Mouse (Mus musculus) heart, postnatal 10 days (tissue): ENCODE measurements at regions not wholly inside any gene's neighbourhood (a gene's known extent, or its start where the extent isn't known, plus 50 kb on each side); places are given as distances from the start of the nearest gene placed in this dataset.

Experiments
- DNase-seq, 2 experiments: peaks; one replicate each; pipeline ENCODE4 v3.0.0; 2021
- intact Hi-C: fragments of 180-260 bp; cut with DNase I; formaldehyde crosslinking; loops from one replicate; pipeline ENCODE4 v1.15.1; 2025

GRCm38 (mm10) chr4:70844742-70845141, 309.9 kb upstream of the Megf9 start:
- intact Hi-C loops: no loop called here
- DNase-seq: no peak

DNA sequence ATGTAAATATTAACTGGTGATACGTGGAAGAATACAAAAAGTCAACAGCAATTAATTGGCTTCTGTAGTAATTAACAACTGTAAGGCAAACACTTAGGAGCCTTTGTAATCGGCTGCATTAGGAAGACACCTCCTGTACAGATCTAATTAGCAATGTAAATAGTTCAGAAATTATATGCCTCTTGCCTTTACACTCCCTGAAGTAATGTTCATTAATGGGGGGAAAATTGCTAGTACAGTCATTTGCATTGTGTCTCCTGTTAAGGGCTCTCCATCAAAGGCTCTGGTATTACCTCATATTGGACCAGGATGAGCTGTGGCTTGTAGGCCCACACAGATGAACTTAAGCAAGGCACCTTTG, 276.1 kb upstream of the Megf9 start:
- DNase-seq: no peak
- intact Hi-C loops: no loop called here

DNA sequence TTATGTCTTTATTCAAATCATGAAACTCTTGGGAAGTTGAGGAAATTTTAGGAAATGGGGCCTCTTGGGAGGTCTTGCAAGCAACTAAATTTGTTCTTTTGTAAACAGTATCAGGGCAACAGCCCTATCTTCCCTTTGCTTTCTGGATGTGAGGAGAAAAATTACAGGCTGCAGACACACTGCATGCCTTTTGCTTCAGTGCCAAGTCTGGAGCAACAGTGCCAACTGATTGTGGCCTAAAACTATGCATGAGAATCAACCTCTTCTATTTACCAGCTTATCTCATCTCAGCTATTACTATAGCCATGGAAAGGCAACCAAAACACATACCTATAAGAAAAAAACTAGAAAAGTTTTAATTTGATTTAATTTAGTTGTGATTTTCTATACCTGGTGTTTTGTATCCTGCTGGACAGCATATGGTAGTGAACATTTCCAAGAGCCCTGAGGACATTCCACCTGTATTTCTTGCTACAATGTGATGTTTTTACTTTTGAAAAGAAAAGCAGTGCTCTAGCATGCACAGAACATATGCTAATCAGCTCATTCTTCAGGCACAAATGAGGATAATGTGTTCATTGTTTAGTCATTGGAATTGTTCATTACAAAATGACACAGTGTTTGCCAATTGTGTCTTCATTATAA, 275.6 kb upstream of the Megf9 start:
- intact Hi-C loops: no loop called here

GRCm38 (mm10) chr4:70804925-70805342, 270.1 kb upstream of the Megf9 start:
- intact Hi-C loops: no loop called here
- DNase-seq: no peak

More for the DNA sequence above, 275.6 kb upstream of the Megf9 start:
- no peak for DNase-seq

- no peak for DNase-seq
- intact Hi-C loops: no loop called here
Observed at GRCm38 (mm10) chr4:70798483-70798882, 263.7 kb upstream of the Megf9 start.

DNA sequence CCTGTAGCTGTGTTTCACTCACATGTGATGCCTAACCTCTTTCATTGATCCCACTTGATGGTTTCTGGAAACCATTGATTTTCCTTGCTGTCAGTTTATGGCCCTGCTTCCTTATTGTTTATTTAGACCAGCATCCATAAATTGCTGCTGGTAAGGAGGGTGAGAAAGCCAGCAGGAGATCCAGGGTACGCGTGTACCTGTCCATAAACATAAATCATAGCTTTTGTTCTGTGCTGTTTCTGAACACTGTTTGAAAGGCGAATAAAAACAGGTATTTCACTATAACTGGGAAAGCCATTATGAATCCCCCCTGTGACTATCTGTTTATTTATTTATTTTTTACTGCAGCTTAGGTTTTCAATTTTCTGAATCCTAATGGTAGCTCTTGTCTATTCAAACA, 263.1 kb upstream of the Megf9 start:
- no peak for DNase-seq
- intact Hi-C loops: no loop called here

DNA sequence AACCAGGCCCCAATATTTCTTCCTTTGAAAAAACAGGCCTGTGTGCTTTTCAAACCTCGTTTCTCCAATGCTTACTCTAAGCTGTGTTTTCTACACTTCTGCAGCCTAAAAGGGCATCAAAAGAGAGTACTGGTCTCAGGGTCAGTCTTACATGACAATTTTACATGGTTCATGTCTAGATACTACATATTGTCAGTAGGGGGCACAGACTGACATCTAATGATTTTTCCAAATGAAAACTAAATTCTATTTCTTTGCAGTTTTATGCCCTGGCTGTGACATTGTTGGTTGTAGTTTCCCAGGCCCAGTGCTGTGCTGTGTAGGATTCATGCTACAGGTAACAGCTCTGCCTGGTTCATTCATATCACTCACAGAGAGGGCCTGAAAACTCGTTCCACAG, 248.7 kb upstream of the Megf9 start:
- intact Hi-C loops: no loop called here
- DNase-seq: no peak

DNA sequence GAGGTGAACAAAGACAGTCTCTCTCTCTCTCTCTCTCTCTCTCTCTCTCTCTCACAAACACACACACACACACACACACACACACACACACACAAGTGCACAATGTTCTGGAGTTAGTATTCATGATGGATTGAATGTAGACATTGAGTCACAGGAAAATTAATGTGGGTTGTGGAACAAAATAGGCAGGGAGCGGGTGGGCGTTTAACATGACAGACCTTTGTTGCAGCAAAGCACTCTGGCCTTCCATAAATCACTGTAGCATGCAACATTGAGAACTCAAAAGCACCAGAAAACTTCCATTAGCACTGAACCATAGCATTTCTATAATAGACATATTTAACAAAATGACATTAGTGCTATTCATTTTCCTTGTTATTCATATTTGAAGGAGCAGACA, 246.8 kb upstream of the Megf9 start:
- intact Hi-C loops: no loop called here
- no peak for DNase-seq

DNA sequence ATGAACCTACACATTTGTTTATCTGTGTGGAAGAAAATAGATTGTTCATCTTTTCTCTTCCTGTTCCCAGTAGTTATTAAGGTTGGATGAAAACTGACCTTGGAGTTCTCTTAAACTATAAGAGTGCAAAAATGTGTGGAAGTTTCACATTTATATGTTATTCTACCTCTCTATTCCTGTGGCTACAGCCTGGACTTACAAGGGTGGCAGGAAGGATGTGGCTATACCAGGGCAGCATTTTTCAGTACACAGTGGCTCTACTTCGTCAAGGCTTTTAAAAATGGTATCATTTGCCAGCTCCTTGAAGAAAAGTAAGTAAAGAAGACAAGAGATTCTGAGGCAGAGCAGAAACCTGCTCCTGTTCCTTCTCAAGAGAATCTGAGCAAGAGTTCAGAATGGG, 241.5 kb upstream of the Megf9 start:
- DNase-seq: no peak
- intact Hi-C loops: no loop called here

- intact Hi-C loops: no loop called here
- DNase-seq: no peak
Observed at GRCm38 (mm10) chr4:70743425-70743824, 208.6 kb upstream of the Megf9 start.

GRCm38 (mm10) chr4:70742002-70742401, 207.2 kb upstream of the Megf9 start:
- no peak for DNase-seq
- intact Hi-C loops: no loop called here

- intact Hi-C loops: no loop called here
- DNase-seq: no peak
Observed at GRCm38 (mm10) chr4:70741121-70741520, 206.3 kb upstream of the Megf9 start.

GRCm38 (mm10) chr4:70709126-70709689, 174.4 kb upstream of the Megf9 start:
- peak; percentile 0 to 8 for DNase-seq
- intact Hi-C loops: no loop called here

- DNase-seq: no peak
- intact Hi-C loops: no loop called here
Observed at GRCm38 (mm10) chr4:70705128-70705752, 170.4 kb upstream of the Megf9 start.

- intact Hi-C loops: no loop called here
- no peak for DNase-seq
Observed at GRCm38 (mm10) chr4:70700894-70701293, 166.1 kb upstream of the Megf9 start.

DNA sequence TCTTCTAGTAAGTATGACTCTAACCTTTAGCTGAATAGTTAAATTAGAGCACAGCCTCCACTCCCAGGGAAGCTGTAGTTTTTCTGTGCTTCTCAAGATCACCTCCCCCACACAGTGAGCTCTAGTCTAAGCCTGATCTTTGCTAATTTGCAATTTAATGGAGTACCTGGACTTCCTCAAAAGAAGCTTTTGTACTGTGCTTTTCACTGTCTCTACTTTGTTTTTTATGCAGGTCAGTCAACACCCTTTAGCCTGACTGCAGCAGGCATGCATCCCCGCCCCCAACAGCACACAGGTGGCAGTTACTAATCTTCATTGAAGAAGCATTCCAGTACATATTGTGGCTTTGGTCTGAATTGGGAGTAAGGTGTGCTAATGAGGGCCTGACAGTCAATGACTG, 129.4 kb upstream of the Megf9 start:
- no peak for DNase-seq
- intact Hi-C loops: no loop called here

GRCm38 (mm10) chr4:70621431-70621837, 86.6 kb upstream of the Megf9 start:
- peak in 1 of 2 experiments; percentile 4 for DNase-seq
- intact Hi-C loops: no loop called here

DNA sequence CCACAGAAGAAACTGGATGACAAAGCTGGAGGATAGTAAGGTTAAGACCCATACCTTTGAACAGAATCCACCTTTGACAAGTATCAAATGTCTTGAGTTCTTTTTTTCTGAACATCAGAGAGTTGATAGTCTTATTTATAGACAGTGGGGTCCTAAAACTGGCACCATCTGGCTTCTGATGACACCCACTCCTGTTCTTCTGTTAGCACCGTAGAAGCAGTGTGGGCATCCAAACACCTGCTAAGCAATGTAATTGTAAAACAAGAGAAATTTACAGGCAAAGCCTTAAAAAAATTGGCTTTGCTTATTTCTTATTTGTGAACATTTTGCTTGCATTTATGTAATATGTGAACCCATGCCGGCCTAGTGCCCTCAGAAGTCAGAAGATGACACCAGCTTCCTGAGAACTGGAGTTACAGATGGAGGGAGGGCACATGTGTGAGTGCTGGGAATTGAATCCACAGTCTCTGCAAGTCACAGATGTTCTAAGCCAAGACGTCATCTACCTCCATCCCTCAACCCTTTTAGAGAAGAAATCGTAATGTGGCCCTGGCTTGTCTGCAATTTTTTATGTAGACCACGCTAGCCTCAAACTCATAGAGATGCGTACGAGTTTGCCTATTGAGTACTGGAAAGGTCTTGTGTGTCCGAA, 85.0 kb upstream of the Megf9 start:
- intact Hi-C loops: no loop called here
- DNase-seq: no peak

GRCm38 (mm10) chr4:70615794-70616193, 81.0 kb upstream of the Megf9 start:
- intact Hi-C loops: loop anchor here (2.0 kb wide), 1 partner anchor 27 kb away; no protein-coding TSS in a partner anchor
- DNase-seq: no peak

GRCm38 (mm10) chr4:70614411-70614810, 79.6 kb upstream of the Megf9 start:
- no peak for DNase-seq
- intact Hi-C loops: loop anchor here (2.0 kb wide), 1 partner anchor 26 kb away; no protein-coding TSS in a partner anchor

DNA sequence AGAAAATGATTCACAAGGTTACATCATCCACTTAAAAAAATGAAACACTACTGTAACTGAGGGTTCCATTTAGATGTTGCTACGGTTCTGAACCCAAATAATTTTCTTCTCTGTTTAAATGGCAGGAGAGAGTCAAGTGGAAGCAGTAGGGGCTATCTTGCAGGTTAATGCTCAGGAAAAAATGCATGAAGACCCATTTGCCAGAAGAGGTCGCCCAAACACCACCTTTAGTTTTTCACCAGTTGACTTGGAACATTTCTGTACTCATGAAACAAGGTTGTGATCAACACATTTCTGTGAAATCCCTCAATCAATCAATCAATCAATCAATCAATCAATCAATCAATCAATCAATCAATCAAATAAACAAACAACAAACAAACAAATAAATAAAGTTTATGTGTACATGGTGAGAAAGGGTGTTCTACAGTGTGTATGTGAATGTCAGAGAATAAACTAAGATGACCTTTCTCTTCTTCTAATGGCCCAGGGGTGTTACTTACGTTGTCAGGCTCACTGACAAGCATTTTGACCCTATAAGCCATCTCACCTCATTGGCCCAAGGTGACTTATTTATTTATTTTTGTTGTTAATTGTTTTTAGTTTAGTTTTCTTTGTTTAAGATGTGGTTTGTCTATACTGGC, 68.5 kb upstream of the Megf9 start:
- intact Hi-C loops: loop anchor here (10.0 kb wide), 1 partner anchor 1591 kb away; no protein-coding TSS in a partner anchor
- DNase-seq: peak; percentile 5 to 43
